Mouse (Mus musculus) heart, postnatal 14 days (tissue): ENCODE data around the gene Tymp. TPM values are rescaled to one million over a fixed set of nuclear protein-coding genes. Genes with fewer than 3 reads are reported as not detected.

Source experiments
- DNase-seq, 2 experiments: peaks; one replicate each; pipeline ENCODE4 v3.0.0; 2021 to 2022
- intact Hi-C: fragments of 180-260 bp; cut with DNase I; formaldehyde crosslinking; loops from one replicate; pipeline ENCODE4 v1.15.1; 2025
- long read RNA-seq, 2 experiments: library from polyadenylated mRNA; stranded (forward); transcript quantifications; one replicate each; pipeline ENCODE4 v2.0.0; 2021
- total RNA-seq, 2 experiments: library from RNA; stranded (reverse); gene quantifications; 2 replicates each; pipeline ENCODE4 v1.2.3; 2021

Tymp gene
- under 1 TPM; 0.20 to 0.74 TPM for total RNA-seq
- long read RNA-seq, experiment 1, partial matches to known transcripts, result 1 of 2 reads
- long read RNA-seq, experiment 1, other reads (novel, unspliced or antisense), result 1 of 2 reads
- long read RNA-seq, experiment 2, partial matches to known transcripts, result 6 of 6 reads
- long read RNA-seq, experiment 2, other reads (novel, unspliced or antisense), result 0 of 6 reads

DNA sequence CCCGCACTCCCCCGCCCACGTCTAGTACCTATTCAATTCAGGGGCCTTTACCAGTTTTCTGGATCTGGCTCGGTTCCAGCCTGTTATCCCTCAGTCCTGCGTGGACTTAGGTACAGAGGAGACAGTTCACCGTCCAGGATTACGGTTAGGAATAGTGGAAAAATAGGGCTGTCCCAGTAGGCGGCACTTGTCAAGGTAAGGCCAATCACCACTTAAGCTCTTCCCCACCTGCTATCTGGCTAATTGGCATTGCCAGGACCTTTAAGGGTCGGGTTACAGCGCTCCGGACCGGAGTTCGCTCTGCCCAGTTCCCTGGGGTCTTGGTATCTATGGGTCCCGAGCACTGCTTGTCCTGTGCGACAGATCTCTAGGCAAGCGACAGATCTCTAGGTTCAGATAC is at the start of gene Tymp:
Gene Tymp, minus strand, starts transcription at position 83 of the 400 bp plus-strand sequence.
- no peak for DNase-seq
- intact Hi-C loops, result loop anchor here (5.0 kb wide), 1 partner anchor 90 kb away; no protein-coding TSS in a partner anchor

DNA sequence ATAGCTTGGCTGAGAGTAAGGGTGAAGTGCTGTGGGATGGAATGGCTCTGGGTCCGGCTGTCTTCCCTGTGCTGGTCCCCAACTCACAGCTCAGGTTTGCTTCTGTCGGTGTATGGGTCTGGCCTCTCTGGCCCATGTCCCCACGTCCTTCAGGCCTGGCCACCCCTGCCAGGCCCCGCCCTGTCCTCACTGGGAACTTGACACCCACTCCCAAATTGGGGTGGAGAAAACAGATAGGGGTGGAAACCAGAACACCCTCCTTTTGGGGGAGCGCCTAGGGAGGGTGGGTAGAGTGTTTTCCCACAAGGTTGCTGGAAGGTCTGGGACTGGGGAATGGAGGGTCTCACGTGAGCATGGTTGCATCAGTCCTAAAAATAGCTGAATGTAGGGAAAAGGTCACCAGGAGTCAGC is 48.9 kb upstream of the Tymp start, which contains the start of gene Cpt1b:
Gene Cpt1b, minus strand, starts transcription at position 153 of the 411 bp plus-strand sequence.
- peak; percentile 66 to 68 for DNase-seq
- intact Hi-C loops, result no loop called here

DNA sequence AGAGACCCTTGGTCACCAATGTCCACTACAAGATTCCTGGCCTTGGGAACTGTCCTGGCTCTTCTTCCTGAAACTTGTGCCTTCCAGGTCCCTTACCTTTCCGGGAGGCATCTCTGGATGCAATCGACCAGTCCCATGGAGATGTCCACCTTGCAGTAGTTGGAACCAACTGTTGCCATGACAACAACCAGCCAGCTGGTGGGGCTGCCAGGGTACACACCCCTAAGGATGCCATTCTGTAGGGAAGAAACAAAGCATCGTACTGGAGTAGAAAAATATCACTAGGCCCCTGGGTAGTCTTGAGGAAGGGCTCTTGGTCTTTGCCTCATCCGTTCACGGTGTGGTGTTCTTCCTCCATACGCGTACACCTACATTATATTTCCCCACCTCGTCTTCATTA is 47.8 kb upstream of the Tymp start:
- intact Hi-C loops, result no loop called here
- DNase-seq, result no peak

DNA sequence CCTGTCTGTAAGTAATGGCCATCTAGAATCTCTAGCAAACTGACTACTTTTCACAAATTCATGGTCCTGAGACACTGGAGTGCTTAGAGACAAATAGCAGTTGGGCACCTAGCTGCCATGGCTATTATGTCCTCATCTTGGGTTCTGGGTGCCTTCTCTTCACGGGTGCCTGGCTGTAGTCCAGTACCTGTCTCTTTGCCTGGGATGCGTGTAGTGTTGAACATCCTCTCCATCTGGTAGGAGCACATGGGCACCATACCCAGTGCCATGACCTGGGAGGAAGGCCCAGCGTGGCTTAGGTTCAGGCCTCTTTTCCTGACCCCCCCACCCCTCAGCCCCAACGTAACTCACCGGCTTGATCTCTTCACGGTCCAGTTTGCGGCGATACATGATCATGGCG is 45.1 kb upstream of the Tymp start:
- no peak for DNase-seq
- intact Hi-C loops, result no loop called here

DNA sequence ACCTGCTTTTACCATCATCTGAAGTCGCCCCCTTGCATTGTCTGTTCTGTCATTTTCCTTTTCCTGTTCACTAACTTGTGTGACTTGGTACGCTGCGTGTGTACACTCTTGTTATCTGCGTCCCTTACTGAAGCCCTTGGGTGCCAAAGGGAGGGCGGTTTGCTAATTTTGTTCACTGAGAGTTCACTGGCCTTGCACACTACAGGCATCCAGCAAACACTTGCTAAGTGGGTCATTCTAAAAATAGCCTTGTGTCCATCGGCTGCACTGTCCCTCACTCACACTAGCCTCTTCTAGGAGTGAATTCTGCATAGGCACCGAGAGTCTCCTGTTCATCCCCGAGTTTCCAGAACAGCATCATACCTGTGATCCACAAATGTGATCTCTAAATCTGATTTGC is 38.4 kb upstream of the Tymp start:
- intact Hi-C loops, result no loop called here
- no peak for DNase-seq

DNA sequence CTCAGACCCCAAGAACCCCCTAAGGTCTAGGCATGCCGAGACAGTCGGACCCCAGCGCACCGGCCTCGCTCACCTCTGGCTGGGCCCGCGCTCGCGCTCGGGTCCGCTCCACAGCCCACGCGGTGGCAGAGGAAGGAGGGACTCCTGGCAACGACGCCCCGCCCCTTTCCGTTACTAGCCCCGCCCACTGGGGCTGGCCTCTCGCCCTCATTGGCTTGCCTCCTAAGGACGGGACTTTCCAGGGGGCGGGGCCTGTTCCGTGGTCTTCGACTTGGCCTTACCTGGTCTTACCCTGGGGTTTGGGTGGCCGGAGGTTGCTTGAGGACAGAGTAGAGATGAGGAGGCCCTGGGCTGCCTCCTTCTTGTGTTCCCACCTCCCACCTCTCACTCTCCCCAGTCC is 33.3 kb upstream of the Tymp start, which contains the start of gene Syce3:
Gene Syce3, minus strand, starts transcription at position 386 of the 400 bp plus-strand sequence.
- intact Hi-C loops, result no loop called here

DNA sequence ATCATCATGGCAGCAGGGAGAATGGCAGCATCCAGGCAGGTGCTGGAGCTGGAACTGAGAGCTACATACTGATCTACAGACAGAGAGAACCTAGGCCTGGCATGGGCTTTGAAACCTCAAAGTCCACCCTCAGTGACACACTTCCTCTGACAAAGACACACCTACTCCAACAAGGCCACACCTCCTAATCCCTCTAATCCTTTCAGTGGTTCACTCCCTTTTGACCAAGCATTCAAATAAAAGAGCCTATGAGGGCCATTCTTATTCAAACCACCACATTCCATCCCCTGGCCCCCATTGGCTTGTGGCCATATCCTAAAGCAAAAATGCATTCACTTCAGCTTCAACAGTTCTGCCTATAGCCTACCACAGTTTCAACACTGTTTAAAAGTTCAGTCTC is 29.9 kb upstream of the Tymp start:
- no peak for DNase-seq
- intact Hi-C loops, result no loop called here

More for the DNA sequence above, 33.3 kb upstream of the Tymp start, which contains the start of gene Syce3:
- DNase-seq, result no peak

DNA sequence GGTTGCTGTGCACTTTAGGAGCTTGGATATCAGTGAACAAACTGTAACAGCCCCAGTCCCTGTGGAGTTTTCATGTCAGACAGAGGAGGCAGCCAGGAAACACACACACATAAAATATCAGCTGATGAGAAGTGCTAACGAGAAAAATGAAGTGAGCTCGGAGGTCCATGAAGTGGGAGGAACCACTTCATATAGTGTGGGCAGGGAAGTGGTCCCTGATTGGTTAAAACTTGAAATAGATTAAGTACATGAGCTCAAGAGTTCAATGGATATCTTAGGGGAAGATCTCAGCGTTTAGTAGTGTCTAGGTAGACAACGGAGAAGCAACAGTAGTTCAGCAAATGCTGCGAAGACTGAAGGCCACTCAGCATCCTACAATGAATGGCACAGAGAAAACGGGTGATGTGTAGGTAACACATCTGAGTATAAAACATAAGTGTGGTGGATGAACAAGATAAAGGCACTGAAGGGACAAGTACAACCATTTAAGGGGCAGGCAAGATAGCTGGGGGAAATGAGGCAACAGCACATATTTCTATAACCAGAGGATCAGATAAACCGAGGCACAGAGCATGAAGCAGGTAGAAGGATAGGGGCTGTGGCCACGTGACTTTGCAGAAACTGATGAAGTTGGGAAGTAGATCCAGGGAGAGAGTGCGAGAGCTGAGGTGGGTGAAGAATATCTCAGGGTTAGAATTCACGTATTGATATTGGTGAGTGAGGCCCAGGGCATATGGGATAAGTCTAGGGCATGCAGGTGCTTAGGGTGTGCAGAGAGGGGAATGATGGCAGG is 28.2 kb upstream of the Tymp start:
- intact Hi-C loops, result no loop called here
- no peak for DNase-seq

DNA sequence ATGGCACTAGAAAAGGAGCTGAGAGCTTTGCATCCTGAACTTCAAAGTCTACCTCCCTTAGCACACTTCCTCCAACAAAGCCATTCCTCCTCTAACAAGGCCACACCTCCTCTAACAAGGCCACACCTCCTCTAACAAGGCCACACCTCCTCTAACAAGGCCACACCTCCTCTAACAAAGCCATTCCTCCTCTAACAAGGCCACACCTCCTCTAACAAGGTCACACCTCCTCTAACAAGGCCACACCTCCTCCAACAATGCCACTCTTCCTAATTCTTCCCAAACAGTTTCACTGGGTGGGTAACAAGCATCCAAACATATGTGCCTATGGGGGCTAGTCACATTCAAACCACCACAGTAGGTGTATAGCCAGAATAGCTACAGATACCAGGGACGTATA is 25.6 kb upstream of the Tymp start:
- intact Hi-C loops, result no loop called here
- DNase-seq, result no peak

DNA sequence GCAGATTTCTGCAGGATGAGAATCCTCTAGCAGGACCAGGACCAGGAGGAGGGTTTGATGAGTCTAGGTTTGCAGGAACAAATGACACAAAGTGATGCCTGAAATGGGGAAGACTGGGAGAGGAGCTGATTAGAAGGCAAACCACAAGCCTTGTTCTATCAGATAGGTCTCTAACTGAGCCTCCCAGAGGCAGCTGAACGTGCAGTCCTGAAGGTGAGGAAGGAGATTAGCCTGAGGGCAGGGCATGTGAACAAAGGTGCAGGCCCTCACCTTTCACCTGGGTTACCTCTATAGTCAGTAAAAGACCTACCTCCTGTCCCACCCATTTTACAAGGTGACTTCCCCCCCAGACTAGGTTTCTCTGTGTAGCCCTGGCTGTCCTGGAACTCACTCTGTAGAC is 22.9 kb upstream of the Tymp start:
- DNase-seq, result no peak
- intact Hi-C loops, result no loop called here

DNA sequence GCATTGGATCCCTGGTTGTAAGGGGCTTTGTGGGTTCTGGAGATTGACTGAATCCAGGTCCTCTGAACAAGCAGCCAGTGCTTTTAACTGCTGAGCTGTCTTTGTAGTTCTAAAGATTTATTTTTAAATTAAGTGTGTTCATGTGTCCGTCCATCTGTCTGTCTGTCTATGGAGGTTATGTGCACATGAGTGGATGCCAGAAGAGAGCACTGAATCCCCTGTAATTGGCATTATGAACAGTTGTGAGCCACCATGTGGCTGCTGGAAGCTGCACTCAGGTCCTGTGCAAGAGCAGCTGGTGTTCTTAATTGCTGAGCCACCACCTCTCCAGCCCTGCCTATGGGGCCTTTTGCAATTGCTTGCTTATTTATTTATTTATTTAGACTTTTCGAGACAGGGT is 21.3 kb upstream of the Tymp start:
- intact Hi-C loops, result no loop called here
- DNase-seq, result no peak

DNA sequence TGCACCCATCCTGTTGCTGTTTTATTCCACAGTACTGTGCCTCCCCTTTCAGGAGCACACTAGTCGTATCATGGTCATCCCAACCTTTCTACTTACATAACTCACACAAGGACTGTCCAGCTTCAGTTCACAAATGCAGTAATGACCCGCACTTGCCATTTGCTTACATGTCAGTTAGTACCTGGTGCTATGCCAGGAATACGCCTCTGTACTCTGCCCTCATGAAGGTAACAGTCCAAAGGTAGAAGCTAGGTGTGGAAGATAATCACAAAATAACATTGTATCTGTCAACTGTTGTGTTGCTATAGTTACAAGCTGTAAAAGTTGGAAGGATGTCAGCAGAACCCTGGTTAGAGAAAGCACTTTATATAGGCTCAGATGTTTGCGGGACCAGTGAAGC is 20.0 kb upstream of the Tymp start:
- intact Hi-C loops, result no loop called here

DNA sequence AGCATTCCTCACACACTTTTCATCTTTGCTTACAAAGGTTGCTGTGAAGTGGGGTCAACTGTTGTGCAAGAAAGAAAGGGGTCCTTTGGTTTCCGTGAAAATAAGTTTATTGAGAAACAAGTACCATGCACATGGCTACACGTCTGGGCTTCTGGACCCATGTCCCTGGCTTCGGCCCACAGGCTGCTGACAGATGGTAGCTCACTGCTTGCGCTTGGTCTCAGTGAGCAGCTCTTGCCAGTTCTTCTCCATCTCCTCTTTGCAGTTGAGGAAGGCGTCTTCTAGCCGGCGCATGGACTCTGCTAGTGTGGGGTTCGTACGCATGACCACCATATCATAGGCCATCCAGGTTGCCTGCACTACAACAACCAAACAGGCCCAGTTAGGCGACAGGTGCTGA is 13.2 kb upstream of the Tymp start:
- intact Hi-C loops, result no loop called here
- DNase-seq, result no peak

More for the DNA sequence above, 20.0 kb upstream of the Tymp start:
- DNase-seq, result no peak

DNA sequence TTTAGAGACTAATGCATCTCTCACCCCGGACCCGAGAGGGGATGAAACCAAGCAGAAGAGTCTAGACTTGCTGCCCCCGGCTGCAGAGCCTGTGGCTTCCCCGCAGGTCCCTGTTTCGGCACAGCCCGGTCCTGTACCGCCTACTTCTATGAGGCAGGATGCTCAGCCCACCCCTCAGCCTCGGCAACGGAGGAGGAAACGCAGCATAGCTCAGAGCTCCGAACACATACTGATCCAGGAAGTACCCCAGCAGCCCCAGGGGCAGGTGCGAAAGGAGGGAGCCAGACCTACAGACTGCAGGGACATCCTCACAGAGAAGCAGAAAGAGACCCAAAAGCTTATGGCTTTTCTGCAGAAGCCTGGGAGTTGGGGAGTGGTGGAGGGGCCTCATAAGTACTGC is 10.3 kb upstream of the Tymp start:
- no peak for DNase-seq
- intact Hi-C loops, result no loop called here

DNA sequence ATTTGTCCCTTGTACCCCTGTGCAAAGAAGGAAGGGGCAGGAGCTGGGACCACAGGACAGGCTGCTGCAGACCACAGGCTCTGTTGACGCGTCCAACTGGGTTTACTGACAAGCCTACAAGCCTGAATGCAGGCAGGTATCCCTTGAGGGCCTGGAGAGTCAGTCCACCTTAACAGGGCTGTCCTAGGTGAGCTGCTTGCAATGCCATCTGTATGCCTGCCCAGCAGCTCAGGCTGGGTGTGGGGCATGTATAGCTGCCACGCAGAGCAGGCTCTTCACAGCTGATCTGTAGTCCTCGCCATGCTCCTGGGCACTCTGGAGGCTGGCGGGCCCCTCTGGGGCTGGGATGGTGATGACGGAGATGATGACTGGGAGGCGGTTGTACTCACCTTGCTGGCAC is 7.8 kb upstream of the Tymp start, which contains the start of gene Klhdc7b:
Gene Klhdc7b, plus strand, starts transcription at position 301 of the 400 bp plus-strand sequence.
- intact Hi-C loops, result no loop called here
- DNase-seq, result no peak

DNA sequence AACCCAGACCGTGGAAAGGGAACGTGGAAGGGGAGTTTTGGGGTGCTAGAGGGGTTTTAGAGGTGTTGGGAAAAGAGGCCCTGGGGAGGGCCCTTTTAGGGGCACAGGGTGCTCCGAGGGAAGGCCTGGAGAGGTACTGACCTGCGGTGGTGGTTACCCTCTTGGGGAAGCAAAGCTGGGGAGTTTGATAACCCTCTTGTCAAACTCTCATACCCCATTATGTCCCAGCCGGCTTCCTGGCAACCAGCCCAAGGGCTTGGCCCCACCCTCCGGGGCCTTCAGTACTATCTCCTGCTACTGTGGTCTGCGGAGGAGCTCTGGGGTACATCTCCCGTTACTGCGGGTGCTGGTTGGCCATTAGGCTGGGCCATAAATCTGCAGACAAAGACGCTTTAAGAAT is 2.6 kb upstream of the Tymp start:
- intact Hi-C loops, result loop anchor here (2.0 to 5.0 kb wide), 2 partner anchors 49 to 88 kb away; partner anchors contain the start of genes C730034F03Rik, Chkb and Gm44502
- peak; percentile 37 to 42 for DNase-seq

DNA sequence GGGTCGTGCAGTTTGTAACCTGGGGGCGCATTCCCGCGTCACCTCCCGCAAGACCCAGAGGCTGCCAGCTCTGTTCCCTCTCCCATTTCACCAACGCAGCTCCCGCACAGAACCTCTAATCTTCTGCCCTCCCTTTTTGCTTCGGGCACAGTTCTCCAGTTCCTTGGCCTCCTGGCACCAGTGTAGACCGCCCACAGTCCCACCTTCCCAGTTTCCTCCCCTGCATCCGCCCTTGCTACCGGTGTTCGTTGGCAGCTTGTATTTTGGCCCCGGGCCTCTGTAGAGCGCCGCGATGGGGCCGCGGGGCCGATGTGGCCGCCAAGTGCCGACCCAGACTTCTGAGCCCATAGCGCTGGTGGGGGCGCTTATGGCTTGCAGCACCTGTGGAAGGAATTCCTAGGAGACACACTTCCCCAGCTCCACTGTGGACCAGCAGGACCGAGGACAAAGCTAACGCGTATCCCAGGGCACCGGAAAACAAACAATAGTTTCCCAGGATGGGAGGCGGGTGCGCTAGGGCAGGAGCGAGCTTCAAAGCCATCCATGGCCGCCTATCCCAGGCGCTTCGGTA is 2.1 kb upstream of the Tymp start, which contains the start of gene Odf3b:
Gene Odf3b, minus strand, starts transcription at position 452 of the 571 bp plus-strand sequence.
- intact Hi-C loops, result loop anchor here (2.0 to 5.0 kb wide), 2 partner anchors 50 to 88 kb away; partner anchors contain the start of genes C730034F03Rik, Chkb and Gm44502
- peak; percentile 48 to 52 for DNase-seq

DNA sequence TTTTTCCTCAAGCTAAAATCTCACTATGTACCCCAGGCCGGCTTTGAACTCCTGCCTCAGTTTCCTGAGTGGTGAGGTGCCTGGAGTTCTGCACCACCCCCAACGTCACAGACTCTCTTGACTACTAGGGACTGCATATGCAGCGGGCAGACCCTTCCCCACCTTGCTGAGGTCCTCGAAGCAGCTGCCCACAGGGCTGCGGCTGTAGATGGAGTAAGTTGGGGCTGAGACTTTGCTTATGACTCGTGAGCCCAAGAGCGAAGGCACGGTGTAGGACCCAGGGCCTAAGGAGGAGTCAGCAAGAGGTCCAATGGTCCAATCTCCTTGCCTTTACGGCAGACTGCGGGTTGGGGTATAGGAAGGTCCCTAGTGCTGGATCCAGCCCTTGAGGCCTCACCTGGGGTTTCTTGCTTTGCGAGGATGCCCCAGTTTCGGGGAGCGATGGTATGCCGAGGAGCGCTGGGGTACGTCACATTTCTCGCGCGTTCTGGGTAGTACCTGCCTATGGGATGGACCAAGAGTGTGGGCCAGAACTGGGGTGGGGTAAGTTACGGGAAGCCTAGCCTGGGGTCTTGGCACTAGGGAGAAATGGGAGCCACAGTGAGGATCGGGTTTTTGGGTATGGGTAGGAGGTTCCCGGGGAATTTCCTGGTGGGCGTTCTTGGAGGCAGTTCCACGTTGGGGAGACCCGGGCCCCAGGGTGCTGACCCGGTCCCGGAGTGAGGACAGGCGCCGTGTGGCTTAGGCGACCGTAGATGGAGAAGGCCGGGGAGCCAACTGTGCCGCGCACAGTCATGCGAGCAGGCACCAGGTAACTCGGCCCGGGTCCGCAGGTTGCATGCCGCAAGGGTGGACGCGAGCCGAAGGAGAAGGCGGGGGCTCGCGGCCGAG is 1.3 kb upstream of the Tymp start:
- no peak for DNase-seq
- intact Hi-C loops, result loop anchor here (2.0 to 5.0 kb wide), 2 partner anchors 51 to 89 kb away; partner anchors contain the start of genes C730034F03Rik, Chkb and Gm44502

DNA sequence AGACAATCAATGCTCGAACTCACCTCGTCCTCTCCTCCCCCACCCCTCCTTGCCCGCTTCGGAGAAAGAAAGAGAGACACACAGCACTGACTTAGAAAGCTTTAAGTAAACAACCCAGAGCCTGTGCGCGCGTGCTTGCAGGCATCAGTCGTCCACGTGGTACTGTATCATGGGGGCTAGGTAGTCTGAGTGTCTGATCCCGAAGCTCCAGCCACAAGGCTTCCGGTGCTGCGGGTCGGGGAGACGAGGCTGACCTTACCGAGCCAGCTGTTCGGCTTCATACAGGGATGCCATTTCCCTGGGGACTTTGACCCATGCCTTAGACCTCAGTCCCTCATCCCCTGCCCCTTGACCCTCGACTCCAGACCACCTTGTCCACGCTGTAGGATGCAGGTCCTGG is 523 bp upstream of the Tymp start:
- intact Hi-C loops, result loop anchor here (5.0 kb wide), 1 partner anchor 90 kb away; no protein-coding TSS in a partner anchor
- DNase-seq, result no peak

DNA sequence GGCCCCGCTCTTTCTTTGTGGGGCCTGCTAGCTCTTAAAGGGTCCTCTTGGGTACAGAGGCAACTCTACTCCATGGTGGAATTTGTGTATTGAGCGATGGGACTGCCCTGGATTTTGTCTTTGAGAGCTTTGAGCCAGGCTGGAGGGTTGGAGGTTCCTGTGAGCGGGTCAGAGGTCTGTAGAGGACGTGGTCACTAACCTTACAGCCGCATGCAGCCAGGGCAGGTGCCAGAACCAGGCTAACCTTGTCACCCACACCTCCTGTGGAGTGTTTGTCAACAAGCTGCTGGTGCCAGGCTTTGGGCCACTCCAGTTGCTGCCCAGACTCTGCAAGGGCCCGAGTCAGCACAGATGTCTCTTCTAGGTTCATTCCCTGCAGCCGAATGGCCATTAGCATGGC is 799 bp downstream of the Tymp start:
- DNase-seq, result no peak
- intact Hi-C loops, result loop anchor here (5.0 kb wide), 1 partner anchor 91 kb away; no protein-coding TSS in a partner anchor
